Mouse (Mus musculus): ENCODE results near the gene Pkn3.
"Not testable (repeated sequence)": the region's sequence is repeated elsewhere in the genome, so short reads cannot be mapped to it uniquely, and the experiment has no call there.

Gene Pkn3

DNA sequence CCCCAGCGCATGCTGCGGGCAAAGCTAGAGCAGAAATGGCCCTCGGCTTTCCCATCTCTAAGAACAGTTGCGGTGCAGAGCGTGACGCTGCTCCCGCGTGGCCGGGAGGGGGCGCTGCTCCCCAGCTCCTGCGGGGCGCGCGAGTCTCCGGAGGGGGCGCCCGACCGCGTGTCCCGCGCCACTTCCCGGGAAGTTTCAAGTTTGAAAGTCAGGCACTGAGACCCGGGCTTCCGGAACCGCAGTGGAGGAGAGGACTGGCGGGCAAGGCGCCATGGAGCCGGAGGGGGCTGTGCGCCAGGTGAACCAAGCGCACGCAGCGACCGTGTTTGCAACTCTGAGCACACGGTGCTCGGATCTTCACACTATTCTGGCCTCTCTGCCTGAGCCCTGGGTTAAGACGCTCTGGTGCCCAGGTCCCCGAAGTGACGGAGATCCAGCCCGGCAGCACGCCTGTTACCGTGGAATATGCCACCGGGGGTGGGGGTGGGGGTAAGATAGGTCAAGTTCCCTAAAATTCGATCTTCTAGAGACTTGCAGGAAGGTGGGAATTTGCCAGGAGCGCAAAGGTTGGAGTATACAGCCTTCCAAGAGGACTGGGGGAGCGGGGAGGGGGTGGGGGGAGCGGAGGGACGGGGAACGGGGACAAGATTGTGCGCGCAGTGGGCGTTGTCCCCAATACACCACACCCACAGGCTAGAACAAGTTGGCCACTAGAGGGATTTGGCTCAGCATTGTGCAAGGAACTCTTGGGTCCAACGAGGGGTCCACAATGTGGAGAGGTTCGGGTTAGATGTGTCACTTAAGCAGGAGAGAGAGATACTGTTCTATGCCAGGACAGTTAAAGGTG, at the start of gene Pkn3:
Gene Pkn3, plus strand, starts transcription at position 183 of the 847 bp plus-strand sequence.
- peak; percentile 92 for DNase-seq (ENCODE audit: low spot score)

DNA sequence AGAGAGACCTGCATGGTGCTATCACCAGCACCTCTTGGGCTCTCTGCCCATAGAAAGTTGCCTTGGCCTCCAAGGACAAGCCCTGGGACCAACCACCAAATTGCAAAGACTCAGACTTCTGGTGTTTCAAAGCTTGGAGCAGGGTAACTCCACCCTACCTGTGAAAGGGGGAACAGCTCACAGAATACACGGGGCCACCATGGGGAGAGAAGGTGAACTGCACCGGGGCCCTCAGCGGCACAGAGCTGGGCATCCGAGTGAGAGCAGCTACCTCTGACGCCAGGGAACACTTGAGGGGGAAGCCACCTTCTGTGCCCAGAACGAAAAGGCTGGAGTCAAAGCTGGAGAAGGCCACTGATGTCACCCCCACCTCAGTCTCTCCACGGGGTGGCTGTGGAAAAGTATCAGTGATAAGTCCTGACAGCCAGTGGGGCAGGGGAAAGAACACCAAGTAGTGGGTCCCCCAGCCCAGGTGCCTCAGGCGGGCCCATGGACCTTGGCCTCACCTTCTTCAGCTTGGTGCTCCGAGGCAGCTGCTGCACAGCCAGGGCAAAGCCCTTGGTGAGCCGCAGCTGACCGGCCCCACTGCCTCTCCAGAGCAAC, 45.1 kb upstream of the Pkn3 start:
- DNase-seq (ENCODE audit: low spot score): peak; percentile 20

DNA sequence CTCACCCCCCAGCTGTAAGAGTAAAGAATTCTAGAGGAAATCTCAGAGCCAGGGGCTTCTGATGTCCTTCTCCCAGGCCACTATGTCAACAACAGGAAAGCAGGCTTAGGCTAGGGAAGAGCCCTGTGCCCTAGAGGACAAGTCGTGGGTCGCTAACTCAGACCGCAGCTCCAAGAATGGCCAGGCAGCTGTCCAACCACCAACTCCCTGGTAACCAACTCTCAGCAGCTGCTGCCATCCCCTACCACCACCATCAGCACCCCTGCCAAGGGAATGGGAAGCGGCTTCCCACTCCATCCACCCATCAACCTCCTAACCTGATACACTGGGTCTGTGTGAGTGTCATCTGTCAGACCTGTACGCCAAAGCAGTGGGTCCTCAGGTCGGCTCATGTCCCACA, 44.5 kb upstream of the Pkn3 start:
- DNase-seq (ENCODE audit: low spot score): no peak

DNA sequence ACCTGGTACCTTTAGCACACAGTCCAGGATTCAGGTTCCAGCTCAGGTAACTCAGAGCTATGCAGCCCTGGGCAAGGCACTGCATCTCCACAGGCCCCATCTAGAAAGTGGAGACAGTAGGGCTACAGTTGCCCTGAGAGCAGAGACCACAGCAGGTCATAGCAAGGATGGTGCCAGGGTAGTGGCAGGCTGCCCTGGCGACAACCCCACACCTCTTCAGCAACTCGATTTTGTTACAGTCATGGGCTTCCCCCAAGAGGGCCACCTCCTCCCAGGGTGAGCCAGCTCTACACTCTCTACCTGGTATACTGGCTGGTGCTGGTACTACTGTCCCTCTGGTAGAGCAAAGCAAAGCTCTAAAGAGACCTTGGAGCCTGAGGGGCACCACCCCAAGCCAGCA, 39.7 kb upstream of the Pkn3 start:
- DNase-seq (ENCODE audit: low spot score): no peak

DNA sequence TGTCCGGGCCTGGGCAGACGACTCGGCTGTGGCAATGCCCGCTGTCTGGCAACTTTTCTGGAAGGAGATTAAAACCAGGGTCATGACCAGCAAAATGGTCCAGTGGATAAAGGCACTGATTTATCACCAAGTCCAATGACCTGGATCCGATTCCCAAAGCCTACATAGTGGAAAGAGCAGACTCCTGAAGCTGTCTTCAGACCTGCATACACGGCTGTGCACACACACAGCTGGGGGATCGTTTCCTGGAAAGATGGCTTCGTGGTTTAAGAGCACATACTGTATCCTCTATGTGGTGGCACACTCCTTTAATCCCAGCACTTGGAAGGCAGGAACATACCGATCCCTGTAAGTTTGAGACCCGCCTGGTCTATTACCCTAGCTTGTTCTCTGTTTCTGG, 39.1 kb upstream of the Pkn3 start:
- no peak for DNase-seq (ENCODE audit: low spot score)

DNA sequence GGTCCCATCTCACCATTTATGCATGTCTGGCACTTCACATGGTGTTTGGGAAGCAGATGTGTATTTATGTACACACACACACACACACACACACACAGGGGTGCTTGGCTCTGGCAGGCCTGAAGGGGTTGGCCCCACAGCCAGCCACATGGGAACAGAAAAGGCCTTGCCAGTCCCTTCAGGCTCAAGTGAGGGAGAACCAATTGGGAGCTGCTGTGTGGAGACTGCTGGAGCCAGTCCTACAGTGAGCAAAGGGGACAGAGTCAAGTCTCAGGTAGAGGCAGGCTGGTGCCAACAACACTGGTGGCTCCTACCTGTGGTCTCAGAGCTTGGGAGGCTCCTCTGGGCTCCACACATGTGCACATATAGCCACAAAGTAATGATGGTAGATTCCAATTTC, 37.8 kb upstream of the Pkn3 start:
- DNase-seq (ENCODE audit: low spot score): no peak

DNA sequence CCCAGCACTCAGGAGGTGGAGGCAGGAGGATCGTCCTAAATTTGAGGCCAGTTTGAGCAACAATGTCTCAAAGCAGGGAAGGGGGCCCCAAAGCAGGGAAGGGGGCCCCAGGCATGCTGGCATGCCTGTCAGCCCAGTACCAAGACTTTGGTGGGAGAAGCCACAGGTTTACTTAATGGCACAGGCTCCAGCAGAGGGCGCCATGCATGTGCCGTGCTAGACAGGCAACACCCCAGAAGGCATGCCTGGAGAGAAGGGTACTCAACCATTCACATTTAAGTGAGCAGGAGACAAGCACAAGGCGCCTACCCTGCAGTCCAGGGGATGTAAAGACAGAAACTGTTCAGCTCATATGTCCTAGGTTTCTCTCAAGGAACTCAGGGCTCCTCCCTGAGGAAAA, 35.0 kb upstream of the Pkn3 start:
- peak; percentile 93 for DNase-seq (ENCODE audit: low spot score)

DNA sequence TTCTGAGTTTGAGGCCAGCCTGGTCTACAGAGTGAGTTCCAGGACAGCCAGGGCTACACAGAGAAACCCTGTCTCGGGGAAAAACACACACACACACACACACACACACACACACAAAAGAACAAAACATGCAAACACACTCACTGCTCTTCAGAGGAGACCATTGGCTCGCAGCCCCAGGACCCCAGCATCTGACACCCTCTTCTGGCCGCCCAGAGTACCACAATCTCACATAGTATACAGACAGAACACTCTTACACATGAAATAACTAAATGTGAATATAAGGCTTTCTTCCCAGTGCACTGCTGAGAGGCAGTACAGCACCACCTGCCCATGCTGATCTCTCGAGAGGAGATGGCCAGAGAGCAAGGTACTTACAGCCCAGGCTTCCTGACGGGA, 32.9 kb upstream of the Pkn3 start:
- DNase-seq (ENCODE audit: low spot score): no peak

DNA sequence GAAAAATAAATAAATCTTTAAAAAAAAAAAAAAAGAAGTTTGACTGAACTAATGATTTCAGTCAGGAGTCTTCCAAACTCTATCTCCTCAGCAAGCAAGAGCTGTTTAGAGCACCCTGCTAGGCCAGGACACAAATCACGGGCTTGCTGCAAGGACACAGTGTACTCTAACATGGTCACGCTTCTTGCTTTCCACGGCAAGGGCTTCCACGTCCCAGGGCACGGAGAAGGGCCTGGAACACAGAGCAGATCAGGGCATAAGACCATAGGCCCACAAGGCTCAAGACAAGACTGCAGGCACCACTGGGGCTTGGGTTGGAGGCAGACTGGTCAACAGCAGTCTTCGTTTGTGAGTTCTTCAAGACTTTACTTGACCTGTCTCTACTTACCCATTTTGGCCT, 30.4 kb upstream of the Pkn3 start:
- no peak for DNase-seq (ENCODE audit: low spot score)

DNA sequence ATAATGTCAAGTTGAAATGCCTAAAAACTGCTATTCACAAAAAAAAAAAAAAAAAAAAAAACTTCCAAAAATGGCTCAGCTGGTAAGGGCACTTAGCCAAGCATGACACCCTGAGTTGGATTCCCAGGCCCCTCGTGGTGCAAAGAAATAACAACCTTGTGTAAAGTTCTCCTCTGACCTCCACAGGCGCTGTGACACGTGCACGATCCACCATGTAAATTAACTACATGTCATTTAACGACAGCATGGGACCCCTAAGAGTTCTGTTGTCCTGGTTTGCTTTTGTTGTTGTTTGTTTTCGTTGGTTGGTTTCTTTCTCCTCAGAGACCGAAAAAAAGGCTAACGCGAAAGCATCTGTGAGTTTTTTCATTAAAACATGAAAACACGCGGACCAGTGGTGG, 29.4 kb upstream of the Pkn3 start:
- no peak for DNase-seq (ENCODE audit: low spot score)

DNA sequence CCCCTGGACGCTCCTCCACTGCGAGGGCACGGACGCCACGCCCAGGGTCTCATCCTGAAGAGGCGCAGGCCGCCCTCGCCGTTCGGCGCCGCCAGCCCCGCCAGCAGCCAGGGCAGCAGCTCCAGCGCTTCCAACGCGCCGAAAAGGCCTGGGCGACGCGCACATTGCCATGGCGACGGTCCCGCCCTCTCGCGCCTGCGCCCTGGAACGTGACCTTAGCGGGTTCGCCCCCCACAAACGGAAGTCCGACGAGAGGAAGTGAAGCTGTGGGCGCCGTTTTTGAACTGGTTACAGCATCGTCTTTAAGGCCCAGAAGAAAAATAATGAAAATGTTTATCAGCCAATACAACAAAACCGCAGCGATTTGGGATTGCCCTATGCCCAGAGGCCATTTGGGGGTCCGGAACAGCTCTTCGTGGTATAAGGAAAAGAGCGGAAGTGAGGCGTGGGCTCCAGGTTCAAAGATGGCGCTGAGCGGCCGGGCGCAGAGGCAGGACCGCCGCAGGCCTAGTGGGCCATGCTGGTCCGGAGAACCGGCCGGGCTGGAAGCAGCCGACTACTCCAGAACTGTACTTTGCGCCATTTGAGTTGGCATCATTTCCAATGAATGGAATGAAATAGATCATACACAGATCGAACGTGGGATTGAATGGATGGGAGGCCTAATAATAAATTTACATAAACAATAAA, 28.6 kb upstream of the Pkn3 start, which contains the start of gene Wdr34:
Gene Wdr34, minus strand, starts transcription at position 183 of the 690 bp plus-strand sequence.
- peak; percentile 98 for DNase-seq (ENCODE audit: low spot score)

DNA sequence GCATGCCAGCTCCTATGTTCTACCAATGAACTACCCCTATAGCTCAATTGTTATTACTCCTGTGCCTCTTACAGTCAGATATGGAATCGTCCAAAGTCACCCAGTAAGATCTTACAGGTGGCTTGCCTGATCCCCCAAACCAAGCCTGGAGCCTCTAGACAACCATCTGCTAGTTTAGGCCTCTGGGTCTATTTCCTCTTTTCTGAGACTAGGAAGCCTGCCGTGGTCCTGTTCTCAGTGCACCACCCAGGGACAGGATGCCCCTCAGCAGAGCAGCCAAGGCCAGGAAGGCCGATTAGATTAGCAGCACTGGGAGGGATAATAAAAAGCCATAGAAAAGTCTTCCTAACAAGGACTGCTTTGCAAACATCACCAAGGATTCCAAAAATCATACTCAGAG, 27.7 kb upstream of the Pkn3 start:
- DNase-seq (ENCODE audit: low spot score): no peak

DNA sequence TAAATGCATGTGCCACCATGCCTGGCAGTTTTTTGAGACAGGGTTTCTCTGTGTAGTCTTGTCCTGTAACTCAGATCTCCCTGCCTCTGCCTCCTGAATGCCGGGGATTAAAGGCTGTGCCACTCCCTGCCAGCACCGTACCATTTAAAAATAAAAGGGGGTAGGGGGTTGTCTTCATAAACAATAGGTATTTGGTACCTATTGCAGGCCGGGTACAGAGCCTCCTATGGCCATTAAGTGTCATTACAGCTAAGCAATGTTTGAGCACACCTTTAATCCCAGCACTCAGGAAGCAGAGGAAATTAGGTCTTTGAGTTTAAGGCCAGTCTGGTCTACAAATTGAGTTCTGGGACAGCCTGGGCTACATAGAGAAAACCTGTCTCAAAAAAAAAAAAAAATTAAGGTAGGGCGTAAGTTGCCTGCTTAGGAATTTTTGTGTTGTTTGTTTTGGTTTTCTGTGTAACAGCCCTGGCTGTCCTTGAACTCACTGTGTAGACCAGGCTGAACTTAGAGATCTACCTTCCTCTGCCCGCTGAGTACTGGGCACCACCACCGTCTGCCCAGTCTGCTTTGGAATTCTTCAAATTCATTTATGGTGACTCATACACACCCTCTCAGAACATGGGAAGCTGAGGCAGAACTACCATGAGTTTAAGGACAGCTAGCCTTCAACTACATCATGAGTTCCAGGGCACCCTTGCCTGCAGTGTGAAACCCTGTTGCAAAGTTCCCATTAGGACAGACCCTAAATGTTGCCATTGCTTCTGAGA, 25.3 kb upstream of the Pkn3 start:
- DNase-seq (ENCODE audit: low spot score): peak; percentile 45

DNA sequence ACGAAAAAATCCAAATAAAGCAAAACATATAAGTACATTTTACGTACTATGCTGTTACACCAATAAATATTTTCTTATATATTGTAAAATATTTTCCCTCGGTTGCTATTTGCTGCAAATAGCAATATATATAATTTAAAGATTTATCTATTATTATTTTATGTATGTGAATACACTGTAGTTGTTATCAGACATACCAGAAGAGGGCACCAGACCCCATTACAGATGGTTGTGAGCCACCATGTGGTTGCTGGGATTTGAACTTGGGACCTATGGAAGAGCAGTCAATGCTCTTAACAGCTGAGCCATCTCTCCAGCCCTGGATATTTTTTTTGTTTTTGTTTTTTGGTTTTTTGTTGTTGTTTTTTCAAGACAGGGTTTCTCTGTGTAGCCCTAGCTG, 22.2 kb upstream of the Pkn3 start:
- not testable (repeated sequence) for DNase-seq (ENCODE audit: low spot score)

DNA sequence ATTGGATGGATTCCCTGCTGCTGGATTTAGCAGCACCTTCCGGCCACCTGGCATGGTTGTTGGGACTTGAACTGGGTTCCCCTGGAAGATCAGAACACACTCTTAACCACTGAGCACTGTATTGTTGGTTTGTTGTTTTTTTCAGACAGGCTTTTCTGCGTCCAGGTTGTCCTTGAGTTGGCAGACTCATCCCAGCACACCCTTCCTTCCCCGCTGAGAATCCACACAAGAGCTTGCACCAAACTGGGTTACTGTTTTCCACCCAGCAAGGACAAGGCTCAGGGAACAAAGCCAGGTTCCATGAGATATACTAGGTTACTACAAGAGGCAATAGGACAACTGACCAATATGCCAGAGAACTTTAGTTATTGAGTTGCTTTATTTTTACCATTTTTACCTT, 20.7 kb upstream of the Pkn3 start:
- no peak for DNase-seq (ENCODE audit: low spot score)

DNA sequence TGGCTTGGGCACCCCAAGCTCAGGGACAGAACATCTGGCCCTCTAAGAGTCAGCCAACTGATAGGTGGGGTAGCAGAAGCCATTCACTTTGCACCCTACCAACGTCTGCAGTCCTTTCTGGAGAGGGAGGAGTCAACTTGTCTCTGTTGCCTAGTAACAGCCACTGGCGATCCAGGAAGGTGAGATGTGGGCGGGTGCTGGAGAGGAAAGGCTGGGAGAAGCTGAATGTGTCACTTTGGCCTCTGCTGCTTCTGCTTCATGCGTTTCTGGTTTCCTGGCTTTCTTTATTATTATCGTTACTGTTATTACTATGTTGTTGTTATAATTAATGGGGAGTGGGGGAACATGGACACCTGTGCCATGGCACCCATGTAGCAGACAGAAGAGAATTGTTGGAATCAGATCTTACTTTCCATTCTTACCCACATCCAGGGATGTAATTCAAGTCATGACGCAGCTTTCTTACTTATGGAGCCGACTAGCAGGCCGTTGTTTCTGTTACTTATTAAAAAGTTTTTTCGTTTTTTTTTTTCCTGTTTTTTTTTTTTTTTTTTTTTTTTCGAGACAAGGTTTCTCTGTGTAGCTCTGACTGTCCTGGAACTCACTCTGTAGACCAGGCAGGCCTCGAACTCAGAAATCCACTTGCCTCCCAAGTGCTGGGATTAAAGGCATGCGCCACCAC, 20.1 kb upstream of the Pkn3 start, which contains the start of gene Set:
Gene Set, plus strand, starts transcription at position 156 of the 682 bp plus-strand sequence.
- peak; percentile 44 for DNase-seq (ENCODE audit: low spot score)

DNA sequence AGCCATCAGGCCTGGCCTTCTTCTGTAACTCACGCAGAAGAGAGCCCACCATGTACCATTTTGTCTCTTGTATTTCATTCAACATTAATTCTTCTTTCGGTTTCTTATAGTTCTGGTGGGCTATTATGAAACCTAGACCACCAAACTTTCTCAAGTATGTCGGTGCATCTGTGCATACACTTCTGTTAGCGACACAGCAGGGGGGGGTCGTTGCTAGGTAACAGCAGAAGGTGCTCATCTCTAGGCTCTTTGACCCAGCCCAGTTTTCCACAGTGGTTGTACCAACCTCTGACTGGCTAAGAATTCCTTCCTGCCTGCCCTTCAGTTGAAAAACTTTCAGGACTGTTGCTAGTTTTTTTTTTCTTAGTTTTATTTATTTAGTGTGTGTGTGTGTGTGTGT, 19.1 kb upstream of the Pkn3 start:
- peak; percentile 50 for DNase-seq (ENCODE audit: low spot score)

DNA sequence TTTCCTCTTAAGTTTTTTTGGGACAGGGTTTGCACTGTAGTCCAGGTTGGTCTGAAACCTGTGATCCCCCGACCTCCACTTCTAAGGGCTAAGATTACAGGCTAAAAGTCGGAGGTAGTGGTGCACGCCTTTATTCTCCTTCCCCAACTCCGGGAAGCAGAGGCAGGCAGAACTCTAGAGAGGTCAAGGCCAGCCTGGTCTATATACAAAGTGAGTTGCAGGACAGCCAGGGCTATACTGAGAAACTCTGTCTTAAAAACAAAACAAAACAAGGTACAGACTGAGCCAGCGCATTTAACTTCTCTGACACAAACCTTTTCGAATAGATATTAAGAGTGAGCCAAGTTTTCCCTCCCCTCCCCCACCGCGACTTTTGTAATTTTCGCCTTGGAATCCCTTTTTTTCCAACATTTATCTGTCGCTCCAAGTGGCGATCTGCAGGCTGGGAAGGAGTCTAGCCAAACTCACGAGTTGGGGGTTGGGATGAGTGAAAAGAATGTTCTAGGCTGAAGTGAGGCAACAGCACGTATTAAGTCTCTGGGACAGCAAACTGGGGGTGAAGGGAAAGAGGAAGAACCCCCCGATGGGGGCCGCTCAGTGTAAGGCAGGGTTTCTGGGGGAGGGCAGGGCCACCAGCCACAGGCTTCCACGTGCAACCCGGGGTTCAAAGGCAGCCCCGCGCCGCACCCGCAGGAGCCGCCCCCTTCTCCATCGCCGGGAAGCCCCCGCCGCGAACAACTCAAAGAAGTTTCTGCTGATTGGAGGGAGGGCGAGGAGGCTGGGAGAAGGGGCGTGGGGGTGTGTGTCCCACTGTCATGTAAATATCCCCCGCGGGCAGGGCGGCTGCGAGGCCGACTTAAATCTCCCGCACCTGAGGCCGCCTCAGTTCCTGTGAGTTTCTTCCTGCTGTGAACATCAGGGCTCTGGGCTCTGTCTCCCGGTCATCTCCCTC, 16.0 kb upstream of the Pkn3 start:
- peak; percentile 59 for DNase-seq (ENCODE audit: low spot score)

DNA sequence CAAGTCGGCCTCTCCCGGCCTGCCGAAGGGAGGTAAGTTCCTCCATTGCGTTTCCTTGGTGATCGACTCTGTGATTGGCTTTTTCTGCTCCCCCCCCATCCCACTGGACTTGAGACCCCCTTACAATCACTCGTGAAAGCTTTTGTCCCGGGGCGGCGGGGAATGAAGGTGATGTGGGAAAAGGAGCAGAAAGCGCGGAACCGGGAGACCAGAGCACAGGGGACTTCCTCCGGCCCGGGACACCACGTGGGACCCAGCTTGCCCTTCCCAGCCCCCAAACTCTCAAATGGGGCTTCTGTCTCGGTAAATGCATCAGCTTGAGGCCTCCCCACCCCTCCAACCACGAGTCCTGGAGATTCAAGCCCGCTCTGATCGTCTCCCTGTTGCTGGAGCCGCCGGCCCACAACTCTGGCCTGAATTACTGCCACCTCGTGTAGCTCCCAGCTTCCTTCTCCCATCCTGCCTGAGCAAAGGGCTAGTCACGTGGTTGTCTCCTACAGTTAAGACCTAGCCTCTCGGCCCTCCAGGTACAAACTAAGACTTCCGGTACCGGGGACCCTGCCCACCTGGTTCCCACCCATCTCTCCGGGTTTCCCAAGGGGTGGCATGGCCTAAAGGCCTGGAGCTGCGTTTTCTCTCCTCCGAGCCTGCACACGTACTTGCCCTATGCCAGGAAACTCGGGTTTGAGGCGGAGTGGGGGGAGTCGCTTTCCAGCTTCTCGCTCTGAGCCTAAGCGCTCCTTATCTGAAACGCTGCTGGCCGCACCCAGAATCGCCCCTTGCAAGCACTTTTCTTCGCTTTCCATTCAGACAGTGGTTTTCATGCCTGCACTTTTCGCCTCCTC, 15.0 kb upstream of the Pkn3 start:
- DNase-seq (ENCODE audit: low spot score): peak; percentile 73
